23 mouse cellular contexts compared by ENCODE assay signal in genomic region chr1:151597677-151598297, GRCm38 (mm10). TPM values are rescaled to one million over a fixed set of nuclear protein-coding genes. Genes with fewer than 3 reads are reported as not detected.
A peak's percentile ranks its signal among the peaks of the same experiment; 100 is the strongest.
DNase-seq lines count a peak whose midpoint lies in the region; ATAC-seq and TF ChIP-seq lines count a peak whose summit lies in the region.
"Had no signal": no experiment of that assay in that cellular context is flagged by ENCODE, and none has a peak within 500 bp of the region (broad histone marks: within the 10 kb centered on the region; RNA-seq: fewer than 3 reads in every experiment).

No protein-coding gene starts in this region.

- TF ChIP-seq CTCF in lung, postnatal 0 days (IDR thresholded peaks at IDR 0.05) = no peak
- no peak for TF ChIP-seq CTCF in left cerebral cortex, adult 2 months (IDR thresholded peaks at IDR 0.05)

- ATAC-seq in lung, postnatal 0 days = no peak
- ATAC-seq in liver, embryonic 16.5 days (ENCODE audit: low read depth) = no peak
- ATAC-seq in monocyte, adult 5-6 weeks (replicated peaks; ENCODE audit: insufficient number of reproducible peaks, low FRiP score, low TSS enrichment, poor library complexity, severe bottlenecking) = peak; percentile 83
- ATAC-seq: forebrain, embryonic 15.5 days; midbrain, embryonic 15.5 days had no signal

- no peak for TF ChIP-seq EP300 in lung, postnatal 0 days (IDR thresholded peaks at IDR 0.05)

- no peak overlapping the region for H3K4me2 ChIP-seq in lung, postnatal 0 days (replicated peaks; ENCODE audit: low read depth, low read length)
- H3K4me2 ChIP-seq in liver, embryonic 16.5 days (ENCODE audit: low read depth, low read length) = no peak overlapping the region
- H3K4me2 ChIP-seq: embryonic facial prominence, embryonic 15.5 days; forebrain, embryonic 15.5 days; hindbrain, embryonic 13.5 days; lung, embryonic 14.5 days; midbrain, embryonic 15.5 days; neural tube, embryonic 13.5 days had no signal

- DNase-seq in lung, postnatal 0 days (ENCODE audit: low spot score) = peak; percentile 30
- no peak for DNase-seq in lung, postnatal 14 days
- DNase-seq in brain, adult 2 months (ENCODE audit: low read depth, low spot score) = peak; percentile 7
- no peak for DNase-seq in testis, postnatal 10 days (ENCODE audit: low spot score)
- no peak for DNase-seq in left cerebral cortex, adult 2 months (ENCODE audit: extremely low spot score in 1 of 2, low spot score in 2 of 2)
- DNase-seq: adrenal gland, postnatal 10 days; cerebellum, adult 9-10 months; gastrocnemius, postnatal 14 days; kidney, adult 18-20 months; lung, embryonic 14.5 days; retina, postnatal 1 day; right cerebral cortex, postnatal 25 days; spleen, adult 18-20 months; thymus, postnatal 36 days had no signal

- H3K9me3 ChIP-seq in lung, postnatal 0 days (ENCODE audit: low read length) = no peaks in the 10 kb centered on the region
- H3K9me3 ChIP-seq in liver, embryonic 16.5 days (replicated peaks; ENCODE audit: control insufficient read depth, low read length) = no peaks in the 10 kb centered on the region
- H3K9me3 ChIP-seq: embryonic facial prominence, embryonic 15.5 days; forebrain, embryonic 15.5 days; hindbrain, embryonic 13.5 days; megakaryocyte, embryonic 14.5 days; midbrain, embryonic 15.5 days; neural tube, embryonic 13.5 days had no signal

- H3K4me3 ChIP-seq in lung, postnatal 0 days (ENCODE audit: low read depth, low read length) = no peak overlapping the region
- no peak overlapping the region for H3K4me3 ChIP-seq in liver, embryonic 16.5 days (ENCODE audit: low read depth, low read length)
- no peak overlapping the region for H3K4me3 ChIP-seq in left cerebral cortex, adult 2 months
- H3K4me3 ChIP-seq: embryonic facial prominence, embryonic 15.5 days; forebrain, embryonic 15.5 days; hindbrain, embryonic 13.5 days; megakaryocyte, embryonic 14.5 days; midbrain, embryonic 15.5 days; myocyte; neural tube, embryonic 13.5 days had no signal

- H3K9ac ChIP-seq in lung, postnatal 0 days (replicated peaks; ENCODE audit: low read depth) = no peak overlapping the region
- no peak overlapping the region for H3K9ac ChIP-seq in liver, embryonic 16.5 days (ENCODE audit: low read depth, low read length)
- H3K9ac ChIP-seq: embryonic facial prominence, embryonic 15.5 days; forebrain, embryonic 15.5 days; hindbrain, embryonic 13.5 days; lung, embryonic 14.5 days; midbrain, embryonic 15.5 days; neural tube, embryonic 13.5 days had no signal

- 56% methylated on average over 6 of the region's 6 CpGs for WGBS in lung, postnatal 0 days
- WGBS in liver, embryonic 16.5 days (ENCODE audit: insufficient replicate concordance) = 29% methylated on average over 6 of the region's 6 CpGs

- H3K4me1 ChIP-seq in lung, postnatal 0 days (ENCODE audit: insufficient read depth, low read depth, low read length) = no peaks in the 10 kb centered on the region
- H3K4me1 ChIP-seq in liver, embryonic 16.5 days (ENCODE audit: control insufficient read depth, low read depth, low read length) = peaks cover 7% of the 10 kb centered on the region
- H3K4me1 ChIP-seq: embryonic facial prominence, embryonic 15.5 days; forebrain, embryonic 15.5 days; midbrain, embryonic 15.5 days had no signal

- H3K27ac ChIP-seq in lung, postnatal 0 days (ENCODE audit: low read length) = no peak overlapping the region
- peak overlapping the region; percentile 25; the same call in 1 of the 2 replicates for H3K27ac ChIP-seq in liver, embryonic 16.5 days (ENCODE audit: low read length)
- no peak overlapping the region for H3K27ac ChIP-seq in left cerebral cortex, adult 2 months
- H3K27ac ChIP-seq: embryonic facial prominence, embryonic 15.5 days; forebrain, embryonic 15.5 days; hindbrain, embryonic 13.5 days; midbrain, embryonic 15.5 days; neural tube, embryonic 13.5 days had no signal

- intact Hi-C loops in left cerebral cortex, adult 2 months (cut with DNase I) = no loop called here

- no peaks in the 10 kb centered on the region for H3K36me3 ChIP-seq in lung, postnatal 0 days (ENCODE audit: insufficient read depth, low read length)
- H3K36me3 ChIP-seq in liver, embryonic 16.5 days (ENCODE audit: control insufficient read depth, insufficient read depth) = no peaks in the 10 kb centered on the region
- H3K36me3 ChIP-seq: embryonic facial prominence, embryonic 15.5 days; forebrain, embryonic 15.5 days; hindbrain, embryonic 13.5 days; midbrain, embryonic 15.5 days; neural tube, embryonic 13.5 days had no signal

- no peaks in the 10 kb centered on the region for H3K27me3 ChIP-seq in lung, postnatal 0 days (replicated peaks; ENCODE audit: insufficient read depth, low read length)
- H3K27me3 ChIP-seq in liver, embryonic 16.5 days (ENCODE audit: control insufficient read depth, insufficient read depth, low read depth, low read length) = no peaks in the 10 kb centered on the region
- H3K27me3 ChIP-seq: embryonic facial prominence, embryonic 15.5 days; forebrain, embryonic 15.5 days; hindbrain, embryonic 13.5 days; midbrain, embryonic 15.5 days; neural tube, embryonic 13.5 days had no signal

RNA-seq across cellular contexts. Expression of gene Fam129a, which starts 26.8 kb away (rescaled TPM):
- polyA plus RNA-seq in lung, postnatal 0 days (2015; fragmentation: Nextera tagmentation; extraction: Ambion mirVana) = 12.9 and 13.1 TPM in 2 replicates
- polyA plus RNA-seq in liver, embryonic 16.5 days (2015; fragmentation: Nextera tagmentation; extraction: Ambion mirVana) = 11.7 and 13.8 TPM in 2 replicates
- 94.5 to 113 TPM (median 95.7 TPM) in 3 replicates for total RNA-seq in monocyte, adult 5-6 weeks (2017)
- 1 to 10 TPM; 1.4 to 2.1 TPM for total RNA-seq in left cerebral cortex, adult 2 months (2021)

Comparison
In these comparisons a context has a peak if more than half of its experiments do, and no peak if none do; other contexts are left out.
1. DNase-seq: peak in lung, postnatal 0 days (single experiment) and brain, adult 2 months (single experiment); none in lung, postnatal 14 days (single experiment), testis, postnatal 10 days (single experiment) and left cerebral cortex, adult 2 months (0 of 2).
2. RNA of gene Fam129a, which starts 26.8 kb away (total RNA-seq): 94.5 to 113 TPM in monocyte, adult 5-6 weeks; 1.4 to 2.1 TPM in left cerebral cortex, adult 2 months; every median in the first group is over 10 times any median in the second.